Mouse (Mus musculus) layer of hippocampus, postnatal 10 days (tissue): ENCODE data around the gene Creld1. TPM values are rescaled to one million over a fixed set of nuclear protein-coding genes. Genes with fewer than 3 reads are reported as not detected.

Experiments used
- DNase-seq, 2 experiments: peaks; one replicate each; pipeline ENCODE4 v3.0.0; 2021; ENCODE audit warnings: low spot score in 2 of 2
- microRNA-seq, 2 experiments: library from miRNA; unstranded; fragments of <30 nt; microRNA quantifications; one replicate each; pipeline ENCODE4 v1.2.0; 2021
- total RNA-seq, 2 experiments: library from RNA; stranded (reverse); gene quantifications; 2 replicates each; pipeline ENCODE4 v1.2.3; 2021

Gene Creld1
- total RNA-seq, 2 experiments from 2014 or later, result 80.0 to 92.3 TPM

GRCm38 (mm10) chr6:113507130-113507529 is 24.0 kb downstream of the Creld1 start:
- DNase-seq, result no peak

GRCm38 (mm10) chr6:113508272-113508946 is 25.3 kb downstream of the Creld1 start:
- no peak for DNase-seq

GRCm38 (mm10) chr6:113508947-113509280 is 25.8 kb downstream of the Creld1 start:
- DNase-seq, result no peak

- DNase-seq, result no peak
Observed at GRCm38 (mm10) chr6:113513944-113514343, 30.8 kb downstream of the Creld1 start.

GRCm38 (mm10) chr6:113514600-113514999 is 31.5 kb downstream of the Creld1 start:
- DNase-seq, result no peak

- no peak for DNase-seq
Observed at GRCm38 (mm10) chr6:113517434-113518080, 34.5 kb downstream of the Creld1 start.

GRCm38 (mm10) chr6:113522310-113522709 is 39.2 kb downstream of the Creld1 start:
- no peak for DNase-seq

GRCm38 (mm10) chr6:113523420-113523819 is 40.3 kb downstream of the Creld1 start:
- no peak for DNase-seq

- peak; percentile 97 for DNase-seq
Observed at GRCm38 (mm10) chr6:113530932-113531839, 48.1 kb downstream of the Creld1 start, which contains the start of the genes Emc3 and Fancd2. Gene Emc3, minus strand, starts transcription at chr6:113531652. Gene Fancd2, plus strand, starts transcription at chr6:113531682.

- DNase-seq, result no peak
Observed at GRCm38 (mm10) chr6:113531840-113532404, 48.8 kb downstream of the Creld1 start.

- DNase-seq, result no peak
Observed at GRCm38 (mm10) chr6:113534886-113535285, 51.8 kb downstream of the Creld1 start.

- DNase-seq, result no peak
Observed at GRCm38 (mm10) chr6:113541610-113542009, 58.5 kb downstream of the Creld1 start.

Small RNA genes within 50 kb of the gene (microRNA-seq; reads per million reads assigned to microRNA genes)
- gene Gm23365, result 0 reads per million in 2 experiments

Other genes starting within 250 kb of the Creld1 start
- 10 to 100 TPM; 18.1 to 20.6 TPM for gene Mtmr14, start 245.5 kb upstream of the Creld1 start, total RNA-seq
- 1 to 10 TPM; 7.1 to 8.1 TPM for gene Cpne9, start 201.0 kb upstream of the Creld1 start, total RNA-seq
- gene Brpf1, start 176.2 kb upstream of the Creld1 start, total RNA-seq, result 10 to 100 TPM; 28.3 to 28.6 TPM
- gene Ogg1, start 156.3 kb upstream of the Creld1 start, total RNA-seq, result 1 to 10 TPM; 6.7 to 8.0 TPM
- 10 to 100 TPM; 59.5 to 64.3 TPM for gene Camk1, start 139.3 kb upstream of the Creld1 start, total RNA-seq
- 10 to 100 TPM; 51.0 to 58.4 TPM for gene Tada3, start 105.4 kb upstream of the Creld1 start, total RNA-seq
- gene Arpc4, start 105.2 kb upstream of the Creld1 start, total RNA-seq, result 100 to 1,000 TPM; 324 to 337 TPM
- gene Ttll3, start 94.0 kb upstream of the Creld1 start, total RNA-seq, result 10 to 100 TPM; 11.2 to 13.2 TPM
- 10 to 100 TPM; 21.3 to 26.9 TPM for gene Rpusd3, start 64.0 kb upstream of the Creld1 start, total RNA-seq
- not detected for gene Cidec, start 47.5 kb upstream of the Creld1 start, total RNA-seq
- gene Jagn1, start 40.7 kb upstream of the Creld1 start, total RNA-seq, result 10 to 100 TPM; 42.9 to 44.1 TPM
- gene Il17re, start 24.8 kb upstream of the Creld1 start, total RNA-seq, result under 1 TPM; 0.55 to 0.60 TPM
- gene Il17rc, start 11.9 kb upstream of the Creld1 start, total RNA-seq, result 1 to 10 TPM; 4.8 to 5.6 TPM
- 10 to 100 TPM; 36.7 to 39.7 TPM for gene Prrt3, start 18.6 kb downstream of the Creld1 start, total RNA-seq
- 10 to 100 TPM; 75.6 to 77.6 TPM for gene Emc3, start 48.4 kb downstream of the Creld1 start, total RNA-seq
- 1 to 10 TPM; 3.2 to 4.9 TPM for gene Fancd2, start 48.4 kb downstream of the Creld1 start, total RNA-seq
- gene Fancd2os, start 117.4 kb downstream of the Creld1 start, total RNA-seq, result under 1 TPM in 1 of 2 experiments, not detected in 1; 0.49 TPM
- gene Brk1, start 121.5 kb downstream of the Creld1 start, total RNA-seq, result 100 to 1,000 TPM; 221 TPM
- gene Vhl, start 140.7 kb downstream of the Creld1 start, total RNA-seq, result 10 to 100 TPM; 65.8 to 70.5 TPM
- gene Irak2, start 155.2 kb downstream of the Creld1 start, total RNA-seq, result 10 to 100 TPM; 15.0 TPM
- gene Tatdn2, start 213.8 kb downstream of the Creld1 start, total RNA-seq, result 10 to 100 TPM; 59.7 to 74.3 TPM
- gene Ghrl, start 236.6 kb downstream of the Creld1 start, total RNA-seq, result under 1 TPM in 1 of 2 experiments, not detected in 1; 0.69 TPM